Mouse (Mus musculus) lung, postnatal 4 days (tissue): Measurements from ENCODE around the gene Aebp1.
A peak's percentile ranks its signal among the peaks of the same experiment; 100 is the strongest.

Experiments used
- DNase-seq, 2 experiments: peaks; one replicate each; pipeline ENCODE4 v3.0.0; 2021

Aebp1 gene

DNA sequence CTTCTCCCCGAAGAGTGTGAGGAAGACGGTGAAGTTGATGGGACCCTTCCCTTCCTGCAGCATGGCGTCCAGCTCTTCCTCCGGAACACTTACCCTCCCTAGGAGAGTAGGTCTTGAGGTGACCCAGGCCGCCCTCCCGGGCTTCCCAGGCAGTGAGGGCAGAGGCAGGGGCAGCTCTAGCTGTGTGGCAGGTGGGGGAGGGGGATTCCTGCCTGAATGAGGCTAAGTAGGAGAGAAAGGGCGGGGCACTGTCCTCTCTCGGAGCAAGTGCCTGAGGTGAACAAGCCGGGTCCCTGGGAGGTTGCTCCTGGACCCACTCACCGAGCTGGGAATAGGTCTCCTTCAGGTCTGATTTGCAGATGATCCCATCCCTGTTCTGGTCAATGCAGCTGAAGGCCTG, 36.1 kb downstream of the Aebp1 start:
- DNase-seq = no peak

DNA sequence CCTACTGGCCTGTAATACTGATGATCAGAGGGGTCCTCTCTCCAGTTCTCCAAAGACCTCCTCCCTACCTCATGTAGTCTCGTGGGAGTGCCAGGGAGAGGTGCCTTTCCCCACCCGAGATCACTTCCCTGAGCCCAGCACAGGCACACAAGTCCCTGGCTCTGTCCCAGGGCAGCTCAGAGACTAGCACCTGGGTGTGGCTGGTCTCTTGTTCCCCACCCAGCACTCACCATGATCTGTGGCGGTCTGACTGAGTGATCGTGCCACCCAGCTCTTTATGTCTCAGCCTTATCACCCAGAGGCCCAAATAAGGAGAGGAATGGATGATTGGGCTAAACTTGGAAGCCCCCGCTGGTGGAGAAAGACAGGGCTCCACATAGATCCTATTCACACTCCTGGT, 36.8 kb downstream of the Aebp1 start, which contains the start of gene Myl7:
Gene Myl7, minus strand, starts transcription at position 252 of the 400 bp plus-strand sequence.
- no peak for DNase-seq

DNA sequence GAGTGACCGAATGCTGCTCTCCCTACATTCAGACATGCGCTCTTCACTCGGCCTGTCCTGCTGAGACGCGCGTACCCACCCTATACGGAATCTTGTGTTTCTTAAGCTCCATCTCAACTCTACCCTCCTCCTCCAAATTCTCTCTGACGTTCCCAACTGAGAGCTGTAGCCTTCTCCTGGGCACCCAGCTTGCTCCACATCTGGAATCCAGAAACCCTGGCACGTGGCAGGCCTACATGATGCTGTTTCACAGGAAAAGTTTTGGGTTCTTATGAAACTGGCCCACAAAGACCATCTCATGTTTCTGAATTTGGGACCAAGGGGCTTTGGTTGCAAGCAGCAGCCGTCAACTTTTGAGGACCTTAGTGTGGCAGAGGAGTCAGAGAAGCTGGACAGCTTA, 37.5 kb downstream of the Aebp1 start:
- DNase-seq = no peak

DNA sequence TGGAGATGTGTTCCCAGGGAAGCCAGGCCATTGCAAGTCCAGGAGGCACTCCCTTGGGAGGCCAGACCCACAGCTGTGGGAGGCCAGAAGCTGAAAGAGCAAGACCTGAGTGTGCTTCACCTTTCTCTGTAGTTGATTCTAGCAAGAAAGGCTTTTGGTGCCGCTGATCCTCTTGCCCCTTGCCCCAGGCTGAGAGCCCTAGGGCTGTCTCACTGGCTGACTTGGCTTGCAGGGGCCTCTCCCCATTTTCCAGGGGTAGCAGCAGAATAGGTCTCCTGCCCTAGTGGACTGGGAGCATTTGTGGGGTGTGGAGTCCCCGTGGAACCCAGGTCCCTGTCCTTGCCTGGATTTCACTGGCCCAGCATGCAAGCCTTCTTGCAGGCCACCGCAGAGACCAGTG, 39.6 kb downstream of the Aebp1 start:
- DNase-seq = no peak

DNA sequence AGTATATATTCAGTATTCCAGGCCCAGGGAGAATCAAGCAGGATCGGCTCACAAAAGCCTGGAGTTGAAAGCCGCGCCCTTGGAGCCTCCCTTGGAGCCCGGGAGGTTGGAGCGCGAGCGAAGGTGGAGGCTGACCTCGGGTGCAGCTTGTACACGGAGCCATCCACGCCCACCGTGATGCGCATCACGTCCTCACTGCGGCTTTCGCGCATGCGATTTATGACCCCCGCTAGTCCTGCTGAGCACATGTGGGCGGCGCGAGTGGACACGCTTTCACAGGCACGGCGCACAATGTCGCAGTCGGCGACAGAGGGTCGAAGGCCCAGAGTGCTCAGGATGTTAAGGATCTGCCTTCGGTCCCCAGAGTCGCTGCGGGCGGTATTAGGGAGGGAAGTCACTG, 40.2 kb downstream of the Aebp1 start:
- peak; percentile 43 to 61 for DNase-seq

DNA sequence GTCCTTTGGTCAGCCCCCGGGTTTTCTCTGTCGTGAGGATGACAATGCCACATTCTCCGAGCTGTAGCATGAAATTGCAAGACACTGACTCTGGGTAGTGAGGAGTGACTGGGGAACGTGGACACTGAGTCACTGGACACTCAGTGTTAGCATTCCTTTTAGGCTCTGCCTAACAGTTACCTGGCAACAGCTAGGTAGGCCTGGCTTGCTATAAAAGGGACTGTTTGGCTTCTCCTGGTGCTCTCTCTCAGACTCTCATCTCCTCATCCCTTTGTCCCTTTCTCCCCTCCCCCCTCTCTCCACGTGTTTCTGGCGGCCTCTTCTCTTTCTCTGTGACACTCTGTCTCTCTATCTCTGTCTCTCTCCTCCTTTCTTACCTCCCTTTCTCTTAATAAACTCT, 40.6 kb downstream of the Aebp1 start:
- no peak for DNase-seq

DNA sequence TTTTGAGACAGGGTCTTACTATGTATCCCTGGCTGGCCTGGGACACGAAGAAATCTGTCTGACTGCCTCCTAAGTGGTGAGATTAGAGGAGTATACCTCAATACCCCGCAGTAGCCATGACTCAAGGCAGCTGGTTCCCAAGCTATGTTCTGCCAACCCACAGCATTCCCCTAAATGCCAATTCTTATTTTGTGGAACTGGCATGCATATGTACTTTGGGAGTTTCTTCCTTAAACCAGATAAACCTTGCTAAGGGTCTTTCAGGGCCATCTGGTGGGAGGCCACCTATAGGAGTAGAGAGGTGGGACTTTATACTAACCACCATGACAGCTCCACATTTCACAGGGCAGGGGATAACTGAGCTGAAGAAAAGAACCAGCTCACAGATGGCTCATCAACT, 42.1 kb downstream of the Aebp1 start:
- DNase-seq = no peak

DNA sequence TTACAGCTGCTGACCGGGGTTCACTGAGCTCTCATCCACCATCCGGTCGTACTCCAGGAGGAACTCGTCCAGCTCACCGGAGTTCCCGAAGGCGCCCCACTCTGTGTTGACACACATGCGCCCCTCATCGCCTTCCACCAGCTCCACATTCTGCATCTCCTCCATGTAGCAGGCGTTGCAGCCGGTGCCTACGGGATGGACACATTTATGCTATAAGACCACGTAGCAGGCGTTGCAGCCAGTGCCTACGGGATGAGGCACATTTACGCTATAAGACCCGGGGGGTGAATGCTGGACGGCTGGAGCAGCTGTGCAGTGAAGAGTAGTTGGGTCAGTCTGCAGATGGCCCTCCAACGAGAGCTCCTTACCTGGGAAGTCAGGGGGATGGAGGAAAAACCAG, 42.6 kb downstream of the Aebp1 start:
- no peak for DNase-seq

DNA sequence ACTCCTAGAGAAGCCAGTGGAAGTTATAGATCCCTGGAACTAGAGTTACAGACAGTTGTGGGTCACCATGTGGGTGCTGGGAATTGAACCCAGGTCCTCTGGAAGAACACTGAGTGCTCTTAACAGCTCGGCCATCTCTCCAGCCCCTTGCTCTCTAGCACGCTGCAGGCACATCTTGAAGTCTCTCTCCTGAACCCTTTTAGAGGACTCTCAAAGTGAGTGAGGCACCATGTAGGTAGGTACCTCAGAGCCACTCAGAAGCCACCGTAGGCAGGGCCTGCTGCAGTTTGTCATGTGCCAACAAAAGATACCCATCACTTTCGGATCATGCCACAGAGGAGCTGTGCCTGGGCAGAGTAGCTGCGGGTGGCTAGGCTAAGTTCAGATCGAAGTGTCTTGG, 43.1 kb downstream of the Aebp1 start:
- DNase-seq = no peak

DNA sequence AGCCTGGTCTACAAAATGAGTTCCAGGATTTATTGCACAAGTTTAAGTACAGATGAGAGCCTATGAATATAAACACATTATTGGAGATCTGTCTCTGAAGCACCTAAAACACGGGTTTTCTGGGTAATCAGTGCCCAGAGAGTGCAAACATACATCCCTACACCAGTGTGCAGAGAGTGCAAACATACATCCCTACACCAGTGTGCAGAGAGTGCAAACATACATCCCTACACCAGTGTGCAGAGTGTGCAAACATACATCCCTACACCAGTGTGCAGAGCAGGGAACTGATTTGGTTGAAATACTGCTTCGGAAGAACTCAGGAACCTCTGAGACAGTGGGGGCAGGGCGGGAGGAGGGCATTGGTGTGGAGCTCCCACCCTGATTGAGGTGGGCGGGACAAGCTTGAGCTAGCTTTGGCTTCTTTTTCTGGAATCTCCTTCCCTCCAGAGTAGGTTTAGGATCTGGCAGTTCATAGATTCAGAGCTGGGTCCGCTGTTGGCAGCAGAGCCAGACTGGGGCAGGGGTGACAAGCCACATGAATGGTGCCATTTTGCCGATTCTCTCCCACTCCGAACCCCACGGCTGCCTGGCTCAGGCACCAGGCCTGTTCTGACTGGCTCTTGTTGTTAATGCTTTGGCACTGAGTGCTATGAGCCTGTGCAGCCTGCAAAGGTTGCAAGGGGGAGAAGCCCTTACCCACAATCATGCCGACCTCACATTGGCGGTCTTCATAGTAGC, 44.2 kb downstream of the Aebp1 start:
- DNase-seq = peak in 1 of 2 experiments; percentile 18

DNA sequence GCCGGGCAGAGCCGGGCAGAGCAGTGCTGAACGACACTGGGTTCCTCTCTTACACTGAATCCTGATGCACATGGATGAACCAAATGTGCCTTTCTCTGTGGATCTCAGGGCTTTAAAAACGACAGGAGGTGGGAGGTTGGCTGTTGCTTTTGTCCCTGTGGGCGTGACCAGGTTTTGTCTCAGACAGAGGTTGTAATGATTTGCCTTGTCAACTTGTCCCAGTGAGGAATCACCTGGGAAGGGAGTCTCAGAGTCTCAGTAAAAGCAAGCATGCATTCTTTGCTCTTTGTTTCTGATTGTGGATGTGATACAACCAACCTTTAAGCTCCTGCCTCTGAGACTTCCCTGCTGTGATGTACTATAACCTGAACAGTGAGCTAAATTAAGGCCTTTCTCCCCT, 45.3 kb downstream of the Aebp1 start:
- DNase-seq = peak in 1 of 2 experiments; percentile 12

DNA sequence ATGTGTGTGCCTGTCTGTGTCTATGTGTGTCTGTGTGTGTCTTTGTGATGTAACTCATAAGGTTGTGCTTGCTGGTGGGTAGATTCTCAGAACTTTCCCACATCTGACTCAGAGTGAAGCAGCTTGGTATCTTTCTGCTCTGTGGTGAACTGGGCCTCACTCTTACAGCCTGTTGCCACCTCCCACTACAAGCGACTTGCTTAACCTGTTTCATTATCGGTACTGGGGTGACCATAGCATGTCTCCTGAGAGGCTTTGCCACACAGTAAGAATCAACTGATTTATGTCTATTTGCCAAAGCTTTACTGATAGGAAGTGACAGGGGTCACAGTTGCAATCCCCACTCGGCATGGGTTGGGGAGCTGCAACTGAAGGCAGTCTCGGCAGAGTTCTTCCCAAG, 46.9 kb downstream of the Aebp1 start:
- no peak for DNase-seq

DNA sequence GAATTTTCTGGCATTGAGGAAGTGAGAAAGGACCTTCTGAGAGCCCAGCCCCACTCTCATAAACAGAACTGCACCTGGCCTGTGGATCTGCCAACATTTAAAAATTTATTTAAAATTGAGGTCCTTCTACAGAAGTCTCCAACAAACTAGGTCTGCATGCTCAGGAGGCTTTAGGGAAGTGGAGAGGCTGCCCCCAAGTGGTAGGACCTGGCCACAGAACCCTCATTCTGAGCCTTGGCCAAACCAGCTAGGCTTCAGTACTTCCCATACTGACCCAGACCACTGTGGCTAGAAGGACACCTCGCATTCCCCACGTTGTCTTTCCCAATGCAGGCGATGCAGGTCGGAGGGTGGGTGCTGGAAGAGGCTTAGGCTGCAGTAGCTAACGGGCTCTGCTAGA, 50.9 kb downstream of the Aebp1 start:
- DNase-seq = peak; percentile 65 to 68

DNA sequence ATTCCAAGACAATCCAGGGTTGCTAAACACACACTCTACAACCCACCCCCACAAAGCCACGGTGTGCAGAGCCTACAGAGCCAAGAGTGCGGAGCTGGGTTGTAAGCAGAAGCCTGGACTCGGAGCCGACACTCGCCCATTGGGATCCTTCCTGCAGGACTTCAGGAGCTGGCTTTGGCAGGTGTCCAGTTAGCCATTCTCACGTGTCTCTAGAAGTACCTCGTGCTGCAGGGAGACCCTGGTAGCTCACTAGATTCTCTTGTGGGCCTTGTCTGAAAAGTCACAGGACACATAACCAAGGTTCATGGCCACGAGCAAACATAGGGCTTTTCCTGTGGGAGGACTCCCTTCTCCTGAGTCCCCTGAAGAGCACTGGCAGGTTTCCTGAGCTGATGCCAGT, 51.5 kb downstream of the Aebp1 start:
- DNase-seq = peak in 1 of 2 experiments; percentile 22

DNA sequence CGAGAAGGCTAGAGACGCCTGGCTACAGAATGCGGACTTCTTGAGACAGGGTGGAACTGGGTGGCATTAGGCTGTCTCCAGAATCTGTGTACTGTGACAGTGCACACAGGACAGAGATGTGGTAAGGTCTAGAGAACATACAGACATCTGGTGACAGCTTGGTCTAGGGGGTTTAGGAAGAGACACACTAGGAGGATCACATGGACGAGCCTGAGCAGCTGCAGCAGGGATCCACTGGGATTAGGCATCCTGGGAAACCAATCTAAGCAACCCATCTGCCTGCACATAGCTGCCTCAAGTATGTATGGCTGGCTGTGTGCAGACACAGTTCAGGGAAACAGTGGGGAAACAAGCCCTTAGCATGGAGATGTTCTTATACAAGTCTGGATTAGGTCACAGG, 52.2 kb downstream of the Aebp1 start:
- peak in 1 of 2 experiments; percentile 8 for DNase-seq

DNA sequence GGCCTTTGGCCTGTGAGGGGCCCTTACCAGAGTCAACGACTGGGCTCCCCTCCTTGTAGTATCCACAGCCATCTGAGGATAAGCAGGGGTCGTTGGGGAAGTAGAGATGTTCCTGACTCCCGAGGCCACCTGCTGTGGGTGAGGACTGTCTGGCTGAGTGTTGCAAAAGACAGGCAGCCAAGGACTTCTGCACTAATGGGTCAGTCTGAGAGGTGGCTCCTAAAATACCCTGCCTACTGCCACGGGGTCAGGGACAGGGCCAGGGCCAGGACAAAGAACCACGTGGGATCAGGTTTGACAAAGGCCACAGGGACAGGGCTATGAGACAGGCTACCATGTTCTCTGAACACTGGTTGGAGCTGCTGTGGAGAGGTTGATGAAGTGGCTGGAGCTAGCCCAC, 53.2 kb downstream of the Aebp1 start:
- no peak for DNase-seq

DNA sequence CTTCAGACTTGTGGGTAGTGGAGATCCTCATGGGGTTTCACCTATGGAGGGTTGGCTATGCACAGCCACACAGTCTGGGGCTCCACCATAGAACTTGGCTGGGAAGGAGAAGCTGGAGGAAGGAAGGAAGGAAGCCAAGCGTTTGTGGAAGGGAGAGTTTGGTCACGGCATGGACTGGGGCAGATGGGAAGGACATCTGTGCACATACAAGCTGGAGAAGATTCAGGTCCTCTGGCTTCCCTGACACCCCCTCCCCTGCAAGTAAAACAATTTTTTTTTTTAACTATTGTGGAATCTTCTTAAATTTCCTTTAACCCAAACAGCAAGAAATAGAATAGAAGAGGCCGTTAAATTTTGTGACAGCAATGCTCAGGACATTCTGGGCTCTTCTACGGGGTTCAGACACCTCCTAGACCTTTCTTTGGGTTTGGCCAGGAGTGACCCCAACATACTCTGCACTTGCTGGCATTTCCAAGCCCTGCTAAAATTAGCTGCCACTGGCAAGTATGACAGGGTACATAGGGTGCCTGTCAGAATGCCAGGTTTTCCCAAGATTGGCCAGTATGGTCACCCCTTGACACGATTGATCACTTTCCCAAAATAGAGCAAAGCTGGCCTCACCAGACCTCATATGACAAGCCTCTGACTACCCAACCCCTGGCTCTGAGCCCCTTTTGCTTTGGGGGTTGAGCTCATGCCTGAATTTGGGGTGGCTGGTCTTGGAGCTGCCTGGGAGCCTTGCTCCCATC, 53.9 kb downstream of the Aebp1 start:
- DNase-seq = no peak

DNA sequence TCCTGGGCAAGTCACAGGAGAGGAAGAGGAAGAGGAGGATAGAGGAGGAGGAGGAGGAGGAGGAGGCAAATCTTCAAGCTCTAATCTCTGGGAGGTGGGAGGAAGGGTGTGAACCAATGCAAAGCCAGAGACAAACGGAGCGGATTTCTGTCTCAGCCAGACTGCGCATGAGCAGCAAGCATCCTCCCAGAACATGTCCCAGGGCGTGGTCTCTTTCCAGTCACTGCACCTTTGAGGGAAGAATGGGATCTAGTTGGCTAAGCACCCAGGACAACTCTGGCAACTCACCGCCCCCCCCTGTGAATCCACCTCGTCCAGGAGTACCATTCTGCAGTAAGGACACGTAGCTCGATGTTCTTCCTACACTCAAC, 54.4 kb downstream of the Aebp1 start:
- no peak for DNase-seq

DNA sequence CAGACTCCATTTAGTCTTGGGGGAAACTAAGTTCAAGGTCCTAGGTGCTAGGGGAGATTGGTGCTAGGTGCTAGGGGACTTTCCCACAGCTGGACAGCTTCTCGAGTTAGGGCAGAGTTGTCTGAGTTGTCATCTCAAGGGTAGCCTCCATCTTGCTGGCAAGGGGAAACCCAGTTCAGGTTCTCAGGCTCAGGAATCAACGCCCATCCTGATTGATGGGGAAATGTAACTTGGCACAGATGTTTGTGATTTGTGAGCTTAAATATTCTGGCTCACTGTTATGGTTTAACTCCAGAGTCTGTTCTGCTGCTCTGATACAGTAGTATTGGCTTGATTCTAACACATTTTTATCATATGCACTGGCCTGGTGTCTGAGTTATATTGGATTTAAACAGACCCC, 56.4 kb downstream of the Aebp1 start:
- DNase-seq = no peak

DNA sequence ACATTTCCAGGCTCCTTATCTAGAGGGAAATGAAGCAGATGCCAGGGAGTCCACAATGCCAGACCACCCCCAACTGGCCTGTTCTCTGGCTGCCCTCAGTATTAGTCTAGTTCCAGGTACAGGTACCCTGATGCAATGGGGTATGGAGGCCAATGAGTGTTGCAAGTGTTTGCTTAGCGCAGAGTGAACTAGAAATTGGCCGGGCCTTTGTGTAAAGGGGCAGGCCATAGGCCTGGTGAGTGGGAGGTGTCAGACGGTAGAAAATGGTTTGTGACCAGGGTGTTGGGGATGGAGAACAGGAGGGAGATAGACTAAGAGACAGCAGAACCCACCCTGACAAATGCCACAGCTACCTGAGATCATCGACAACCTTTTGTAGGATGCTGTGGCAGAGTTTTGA, 57.9 kb downstream of the Aebp1 start:
- no peak for DNase-seq

DNA sequence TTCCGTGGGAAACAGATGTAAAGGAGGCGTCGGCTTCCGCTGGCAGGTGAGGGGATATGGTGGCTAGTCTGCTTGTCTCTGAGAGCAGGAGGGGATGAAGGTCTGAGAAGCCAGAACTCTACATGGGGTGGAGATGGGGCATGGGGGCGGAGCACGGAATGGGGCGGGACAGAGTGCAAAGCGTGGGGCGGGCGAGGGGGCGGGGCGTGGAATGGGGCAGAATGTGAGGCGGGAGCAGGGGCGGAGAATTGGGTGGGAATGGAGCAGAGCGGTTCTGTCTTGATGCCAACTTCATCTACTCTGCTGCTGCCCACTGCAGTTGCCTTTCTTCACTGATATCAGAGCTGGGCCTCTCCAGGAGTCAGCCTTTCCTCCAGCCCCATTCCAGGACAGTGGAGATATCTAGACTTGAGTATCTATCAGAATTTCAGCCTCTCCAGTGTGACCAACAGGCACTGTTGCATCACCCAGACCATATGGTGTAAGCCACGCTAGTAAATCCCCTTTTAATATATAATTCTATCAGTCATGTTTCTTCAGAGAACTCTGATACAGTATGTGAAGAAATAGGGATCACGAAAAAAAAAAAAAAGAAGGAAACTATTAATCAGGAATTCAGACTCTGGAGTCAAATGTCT, 58.7 kb downstream of the Aebp1 start:
- peak; percentile 29 to 37 for DNase-seq
